ENCODE assay signal across 12 mouse cellular contexts in genomic region chr10:49780430-49780829, GRCm38 (mm10). TPM values are rescaled to one million over a fixed set of nuclear protein-coding genes. Genes with fewer than 3 reads are reported as not detected.
DNase-seq lines count a peak whose midpoint lies in the region; ATAC-seq lines count a peak whose summit lies in the region.
"Had no signal": no experiment of that assay in that cellular context is flagged by ENCODE, and none has a peak within 500 bp of the region (broad histone marks: within the 10 kb centered on the region; RNA-seq: fewer than 3 reads in every experiment).

No protein-coding gene starts in this region.

- ATAC-seq in megakaryocyte progenitor cell, adult 5-6 weeks (replicated peaks; ENCODE audit: poor library complexity): no peak
- ATAC-seq: intestine, embryonic 15.5 days had no signal

- peak; percentile 46 for DNase-seq in right cerebral cortex, postnatal 14 days
- no peak for DNase-seq in right cerebral cortex, postnatal 25 days
- peak; percentile 49 to 55 for DNase-seq in cerebellum, postnatal 36 days
- DNase-seq in layer of hippocampus, postnatal 14 days (ENCODE audit: low spot score in 2 of 2): peak; percentile 40 to 46
- no peak for DNase-seq in gastrocnemius, postnatal 10 days
- no peak for DNase-seq in retina, embryonic 14.5 days (ENCODE audit: low spot score)
- DNase-seq: liver, embryonic 13.5 days; lung, postnatal 4 days; thymus, adult 18-20 months had no signal

RNA-seq across cellular contexts. Expression of gene Grik2, which starts 8.1 kb away (rescaled TPM):
- 10 to 100 TPM; 94.1 to 97.6 TPM for total RNA-seq in layer of hippocampus, postnatal 14 days (2021)
- not detected in 2 replicates for total RNA-seq in megakaryocyte progenitor cell, adult 5-6 weeks (2015)
- total RNA-seq in megakaryocyte progenitor cell, adult 5-6 weeks (2017): not detected in 2 replicates
- 1 to 10 TPM; 1.2 to 1.5 TPM for total RNA-seq in gastrocnemius, postnatal 10 days (2021)
- total RNA-seq: neutrophil, adult 5-6 weeks had no signal

Comparison
In these comparisons a context has a peak if more than half of its experiments do, and no peak if none do; other contexts are left out.
1. DNase-seq: peak in right cerebral cortex, postnatal 14 days (single experiment), cerebellum, postnatal 36 days (2 of 2) and layer of hippocampus, postnatal 14 days (2 of 2); none in right cerebral cortex, postnatal 25 days (single experiment), gastrocnemius, postnatal 10 days (single experiment) and retina, embryonic 14.5 days (single experiment).
2. RNA of gene Grik2, which starts 8.1 kb away (total RNA-seq): 94.1 to 97.6 TPM in layer of hippocampus, postnatal 14 days; 1.2 to 1.5 TPM in gastrocnemius, postnatal 10 days and not detected in megakaryocyte progenitor cell, adult 5-6 weeks; every median in the first group is over 10 times any median in the second.